Mouse (Mus musculus) liver, embryonic 11.5 days (tissue): ENCODE measurements around the gene Col3a1. TPM values are rescaled to one million over a fixed set of nuclear protein-coding genes. Genes with fewer than 3 reads are reported as not detected.

Experiments
- ATAC-seq: fragments of 200-750 bp; cut with Nextera tagmentation; replicated peaks from 2 replicates; pipeline ENCODE4 v1.8.0; 2017; ENCODE audit warnings: moderate number of reproducible peaks, mild to moderate bottlenecking, moderate TSS enrichment, moderate library complexity; ENCODE audit not compliant: low FRiP score
- DNase-seq: peaks from one replicate; pipeline ENCODE4 v3.0.0-alpha.2; 2017; ENCODE audit warnings: low spot score
- H3K27ac ChIP-seq: fragments of 300-500 bp; sonication (generic); 2 replicates; pipeline ENCODE4 v1.5.1; 2014; ENCODE audit warnings: mild to moderate bottlenecking, low read depth, low read length, control low read depth
- H3K27me3 ChIP-seq: fragments of 300-500 bp; sonication (generic); replicated peaks from 2 replicates; pipeline ENCODE4 v1.6.1; 2014; ENCODE audit warnings: low read length, mixed read lengths; ENCODE audit not compliant: control insufficient read depth, insufficient read depth
- H3K36me3 ChIP-seq: fragments of 300-500 bp; sonication (generic); 2 replicates; pipeline ENCODE4 v1.6.1; 2014; ENCODE audit warnings: mild to moderate bottlenecking, low read length, moderate library complexity, mixed read lengths; ENCODE audit not compliant: control insufficient read depth, insufficient read depth
- H3K4me1 ChIP-seq: fragments of 300-500 bp; sonication (generic); replicated peaks from 2 replicates; pipeline ENCODE4 v1.6.1; 2014; ENCODE audit warnings: low read length, mixed read lengths; ENCODE audit not compliant: control insufficient read depth, insufficient read depth
- H3K4me2 ChIP-seq: fragments of 300-500 bp; sonication (generic); 2 replicates; pipeline ENCODE4 v1.6.1; 2014; ENCODE audit warnings: mild to moderate bottlenecking, control low read depth, moderate library complexity
- H3K4me3 ChIP-seq: fragments of 300-500 bp; sonication (generic); 2 replicates; pipeline ENCODE4 v1.5.1; 2014; ENCODE audit warnings: low read depth, low read length, control low read depth
- H3K9ac ChIP-seq: fragments of 300-500 bp; sonication (generic); 2 replicates; pipeline ENCODE4 v1.6.1; 2014; ENCODE audit warnings: low read depth, low read length, control low read depth
- H3K9me3 ChIP-seq: fragments of 300-500 bp; sonication (generic); 2 replicates; pipeline ENCODE4 v1.6.1; 2016; ENCODE audit warnings: low read length, inconsistent platforms, mixed read lengths; ENCODE audit not compliant: control insufficient read depth
- WGBS: fragments of 180-500 bp; shearing (Covaris S2); extraction: QIAGEN DNeasy Blood & Tissue Kit; methylation state at CpG from one replicate; pipeline ENCODE4 v1.1.7; 2014; 5-methylcytosine and 5-hydroxymethylcytosine counted together
- microRNA-seq: library from miRNA; unstranded; fragments of <30 nt; microRNA quantifications from one replicate; pipeline ENCODE4, GENCODE M21; 2017; ENCODE audit warnings: borderline number of aligned reads
- polyA plus RNA-seq: library from polyadenylated mRNA; unstranded; fragments of >200 nt; fragmentation: Nextera tagmentation; extraction: Ambion mirVana; gene quantifications from 2 replicates; pipeline ENCODE4 v1.2.1, GENCODE M21; 2014

Col3a1 gene
- polyA plus RNA-seq, 1 experiment from 2014 or later, result 303 TPM

- DNase-seq (no peak), ATAC-seq (no peak)
- H3K9me3 ChIP-seq, result no peaks in the 10 kb centered on the region
- H3K27ac ChIP-seq, result no peak overlapping the region
- WGBS, result 94% methylated on average over 2 of the region's 2 CpGs
- H3K4me3 ChIP-seq, result no peak overlapping the region
- no peaks in the 10 kb centered on the region for H3K27me3 ChIP-seq
- H3K9ac ChIP-seq, result no peak overlapping the region
- H3K36me3 ChIP-seq, result no peaks in the 10 kb centered on the region
- H3K4me2 ChIP-seq, result no peak overlapping the region
- no peaks in the 10 kb centered on the region for H3K4me1 ChIP-seq
Observed at GRCm38 (mm10) chr1:45359673-45360072, 48.3 kb downstream of the Col3a1 start.

GRCm38 (mm10) chr1:45363274-45363673 lies 51.9 kb downstream of the Col3a1 start:
- Histone ChIP-seq H3K4me1 (no peaks in the 10 kb centered on the region), H3K4me2 (no peak overlapping the region), H3K36me3 (peaks cover 2% of the 10 kb centered on the region; the same call in 1 of the 2 replicates), H3K27me3 (no peaks in the 10 kb centered on the region), H3K4me3 (no peak overlapping the region), H3K9me3 (no peaks in the 10 kb centered on the region), H3K9ac (no peak overlapping the region), H3K27ac (no peak overlapping the region)
- ATAC-seq (no peak), DNase-seq (no peak)
- WGBS, result 86% methylated on average over 2 of the region's 2 CpGs

GRCm38 (mm10) chr1:45365427-45365826 lies 54.1 kb downstream of the Col3a1 start:
- no peak overlapping the region for H3K4me2 ChIP-seq
- H3K4me3 ChIP-seq, result no peak overlapping the region
- no peak overlapping the region for H3K27ac ChIP-seq
- peaks cover 2% of the 10 kb centered on the region; the same call in 1 of the 2 replicates for H3K36me3 ChIP-seq
- no peaks in the 10 kb centered on the region for H3K4me1 ChIP-seq
- H3K27me3 ChIP-seq, result no peaks in the 10 kb centered on the region
- no peak for ATAC-seq
- no peak overlapping the region for H3K9ac ChIP-seq
- DNase-seq, result no peak
- WGBS, result 52% methylated on average over 1 of the region's 1 CpGs
- H3K9me3 ChIP-seq, result no peaks in the 10 kb centered on the region

- 66% methylated on average over 7 of the region's 7 CpGs for WGBS
Observed at GRCm38 (mm10) chr1:45379992-45380690, 68.8 kb downstream of the Col3a1 start.

GRCm38 (mm10) chr1:45381866-45382265 lies 70.5 kb downstream of the Col3a1 start:
- H3K9ac ChIP-seq, result no peak overlapping the region
- no peaks in the 10 kb centered on the region for H3K9me3 ChIP-seq
- no peak overlapping the region for H3K27ac ChIP-seq
- H3K4me2 ChIP-seq, result no peak overlapping the region
- no peaks in the 10 kb centered on the region for H3K27me3 ChIP-seq
- 82% methylated on average over 2 of the region's 2 CpGs for WGBS
- no peaks in the 10 kb centered on the region for H3K36me3 ChIP-seq
- H3K4me3 ChIP-seq, result no peak overlapping the region
- ATAC-seq, result no peak
- no peak for DNase-seq
- no peaks in the 10 kb centered on the region for H3K4me1 ChIP-seq

More at GRCm38 (mm10) chr1:45379992-45380690, 68.8 kb downstream of the Col3a1 start:
- no peaks in the 10 kb centered on the region; the same call in 1 of the 2 replicates for H3K36me3 ChIP-seq
- no peaks in the 10 kb centered on the region for H3K4me1 ChIP-seq
- H3K27ac ChIP-seq, result no peak overlapping the region
- H3K4me2 ChIP-seq, result no peak overlapping the region
- DNase-seq (no peak), ATAC-seq (no peak)
- H3K27me3 ChIP-seq, result no peaks in the 10 kb centered on the region
- H3K9ac ChIP-seq, result no peak overlapping the region
- no peak overlapping the region for H3K4me3 ChIP-seq
- no peaks in the 10 kb centered on the region for H3K9me3 ChIP-seq

Small RNAs within 50 kb of the gene (microRNA-seq; reads per million reads assigned to microRNA genes)
- gene Gm47302, result 2.1 reads per million

Other genes with a start within 250 kb of the Col3a1 start
- 24.4 and 25.3 TPM in 2 replicates for gene Col5a2, start 191.7 kb downstream of the Col3a1 start, polyA plus RNA-seq